19 mouse cellular contexts compared by ENCODE assay signal in the genomic region with DNA sequence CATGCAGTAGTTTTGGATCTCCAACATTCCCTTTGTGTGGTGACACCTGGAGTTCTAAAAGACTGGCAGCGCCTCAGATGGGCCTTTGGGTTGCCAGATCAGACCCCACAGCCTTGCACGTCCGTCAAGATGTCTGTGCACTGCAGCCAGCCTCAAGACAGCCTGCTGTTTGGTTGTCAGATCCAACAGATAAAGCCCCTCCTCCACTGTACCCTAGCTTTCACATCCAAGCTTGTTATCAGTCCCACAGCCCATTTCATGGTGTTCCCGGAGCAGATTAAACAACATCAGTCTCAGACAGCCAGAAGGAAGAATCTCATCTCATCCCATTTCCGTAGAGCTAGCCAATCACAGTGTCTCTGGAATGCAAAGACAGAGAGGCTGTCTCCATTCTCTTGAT. TPM values are rescaled to one million over a fixed set of nuclear protein-coding genes. Genes with fewer than 3 reads are reported as not detected.
DNase-seq lines count a peak whose midpoint lies in the region; ATAC-seq and TF ChIP-seq lines count a peak whose summit lies in the region.
"Had no signal": no experiment of that assay in that cellular context is flagged by ENCODE, and none has a peak within 500 bp of the region (broad histone marks: within the 10 kb centered on the region; RNA-seq: fewer than 3 reads in every experiment).

No protein-coding gene starts in this region.

- H3K9me3 ChIP-seq in heart, embryonic 10.5 days = no peaks in the 10 kb centered on the region
- H3K9me3 ChIP-seq in heart, embryonic 12.5 days (replicated peaks) = no peaks in the 10 kb centered on the region
- H3K9me3 ChIP-seq in liver, embryonic 15.5 days (replicated peaks) = no peaks in the 10 kb centered on the region
- H3K9me3 ChIP-seq: embryonic facial prominence, embryonic 15.5 days; megakaryocyte, embryonic 14.5 days; midbrain, embryonic 13.5 days; neural tube, embryonic 12.5 days had no signal

- H3K27ac ChIP-seq in heart, embryonic 10.5 days = peak overlapping the region; percentile 18; the same call in 1 of the 2 replicates
- no peak overlapping the region for H3K27ac ChIP-seq in heart, embryonic 12.5 days (ENCODE audit: poor library complexity, severe bottlenecking)
- H3K27ac ChIP-seq in layer of hippocampus, adult 2 months = peak overlapping the region; percentile 33; the same call in 1 of the 2 replicates
- peak overlapping the region; percentile 59; the same call in 1 of the 2 replicates for H3K27ac ChIP-seq in liver, embryonic 15.5 days (replicated peaks)
- H3K27ac ChIP-seq: embryonic facial prominence, embryonic 15.5 days; hindbrain, embryonic 14.5 days; left cerebral cortex, adult 2 months; midbrain, embryonic 13.5 days; neural tube, embryonic 12.5 days had no signal

- no peaks in the 10 kb centered on the region for H3K36me3 ChIP-seq in heart, embryonic 10.5 days
- no peaks in the 10 kb centered on the region for H3K36me3 ChIP-seq in heart, embryonic 12.5 days
- no peaks in the 10 kb centered on the region for H3K36me3 ChIP-seq in liver, embryonic 15.5 days (replicated peaks)
- H3K36me3 ChIP-seq: embryonic facial prominence, embryonic 15.5 days; midbrain, embryonic 13.5 days; neural tube, embryonic 12.5 days had no signal

- no peak overlapping the region for H3K9ac ChIP-seq in heart, embryonic 12.5 days
- no peak overlapping the region for H3K9ac ChIP-seq in liver, embryonic 15.5 days
- H3K9ac ChIP-seq: embryonic facial prominence, embryonic 15.5 days; hindbrain, embryonic 14.5 days; midbrain, embryonic 13.5 days; neural tube, embryonic 12.5 days had no signal

- peaks cover 25% of the 10 kb centered on the region; the same call in 1 of the 2 replicates for H3K4me1 ChIP-seq in heart, embryonic 10.5 days
- H3K4me1 ChIP-seq in heart, embryonic 12.5 days (replicated peaks) = peaks cover 22% of the 10 kb centered on the region; the same call in 1 of the 2 replicates
- peaks cover 2% of the 10 kb centered on the region; the same call in 1 of the 2 replicates for H3K4me1 ChIP-seq in liver, embryonic 15.5 days (replicated peaks)
- H3K4me1 ChIP-seq: embryonic facial prominence, embryonic 15.5 days; megakaryocyte, embryonic 14.5 days; neural tube, embryonic 12.5 days had no signal

- no peak overlapping the region for H3K4me3 ChIP-seq in heart, embryonic 10.5 days
- no peak overlapping the region for H3K4me3 ChIP-seq in heart, embryonic 12.5 days
- H3K4me3 ChIP-seq in layer of hippocampus, adult 2 months = no peak overlapping the region
- no peak overlapping the region for H3K4me3 ChIP-seq in liver, embryonic 15.5 days (replicated peaks)
- H3K4me3 ChIP-seq: embryonic facial prominence, embryonic 15.5 days; left cerebral cortex, adult 2 months; megakaryocyte, embryonic 14.5 days; midbrain, embryonic 13.5 days; neural tube, embryonic 12.5 days had no signal

- no peak for DNase-seq in heart, embryonic 10.5 days (ENCODE audit: low spot score)
- no peak for DNase-seq in layer of hippocampus, adult 2 months (ENCODE audit: low spot score in 2 of 2)
- no peak for DNase-seq in layer of hippocampus, adult 9-10 months (ENCODE audit: low spot score)
- peak; percentile 11 for DNase-seq in brain, embryonic 14.5 days (ENCODE audit: low read depth)
- no peak for DNase-seq in cerebellum, postnatal 25 days
- no peak for DNase-seq in right cerebral cortex, postnatal 4 days
- DNase-seq: cerebellum, adult 9-10 months; lung, postnatal 14 days; right cerebral cortex, postnatal 14 days; thymus, postnatal 25 days had no signal

- no peak overlapping the region for H3K4me2 ChIP-seq in heart, embryonic 12.5 days
- H3K4me2 ChIP-seq in liver, embryonic 15.5 days = no peak overlapping the region
- H3K4me2 ChIP-seq: embryonic facial prominence, embryonic 15.5 days; hindbrain, embryonic 14.5 days; midbrain, embryonic 13.5 days; neural tube, embryonic 12.5 days had no signal

- ATAC-seq in heart, embryonic 12.5 days (ENCODE audit: insufficient number of reproducible peaks, low FRiP score) = no peak
- ATAC-seq in liver, embryonic 15.5 days (ENCODE audit: insufficient read depth) = no peak
- ATAC-seq: forebrain, embryonic 14.5 days; midbrain, embryonic 13.5 days had no signal

- H3K27me3 ChIP-seq in heart, embryonic 10.5 days (ENCODE audit: insufficient read depth, poor library complexity, severe bottlenecking) = no peaks in the 10 kb centered on the region
- H3K27me3 ChIP-seq in heart, embryonic 12.5 days (replicated peaks) = no peaks in the 10 kb centered on the region
- no peaks in the 10 kb centered on the region for H3K27me3 ChIP-seq in liver, embryonic 15.5 days
- H3K27me3 ChIP-seq: embryonic facial prominence, embryonic 15.5 days; megakaryocyte, embryonic 14.5 days; midbrain, embryonic 13.5 days; neural tube, embryonic 12.5 days had no signal

- no peak for TF ChIP-seq CTCF in layer of hippocampus, adult 2 months (conservative IDR thresholded peaks at IDR 0.05)
- no peak for TF ChIP-seq CTCF in brain, embryonic 14.5 days (IDR thresholded peaks at IDR 0.05; ENCODE audit: borderline replicate concordance, extremely low read depth, insufficient read depth, insufficient read length)

- no peak for TF ChIP-seq POLR2A in brain, embryonic 14.5 days (IDR thresholded peaks at IDR 0.05; ENCODE audit: borderline replicate concordance, extremely low read depth, insufficient read depth, insufficient read length, poor library complexity, severe bottlenecking)

- 41% methylated on average over 5 of the region's 5 CpGs for WGBS in heart, embryonic 10.5 days
- 46% methylated on average over 5 of the region's 5 CpGs for WGBS in heart, embryonic 12.5 days
- WGBS in liver, embryonic 15.5 days (ENCODE audit: insufficient replicate concordance) = 45% methylated on average over 5 of the region's 5 CpGs

RNA-seq across cellular contexts. Expression of a gene that starts 56.3 kb away (rescaled TPM):
- 38.7 and 39.0 TPM in 2 replicates for polyA plus RNA-seq in heart, embryonic 10.5 days (2016; fragmentation: Nextera tagmentation; extraction: Ambion mirVana)
- polyA plus RNA-seq in heart, embryonic 12.5 days (2016; fragmentation: Nextera tagmentation; extraction: Ambion mirVana) = 46.0 and 50.5 TPM in 2 replicates
- total RNA-seq in layer of hippocampus, adult 2 months (2021) = 100 to 1,000 TPM; 127 to 140 TPM
- polyA plus RNA-seq in brain, embryonic 14.5 days (2012; rRNA removed) = 20.2 and 25.6 TPM in 2 replicates
- polyA plus RNA-seq in liver, embryonic 15.5 days (2015; fragmentation: Nextera tagmentation; extraction: Ambion mirVana) = 7.9 and 9.2 TPM in 2 replicates
